Mouse (Mus musculus) heart, embryonic 11.5 days (tissue): ENCODE results near the gene Cyfip2. TPM values are rescaled to one million over a fixed set of nuclear protein-coding genes. Genes with fewer than 3 reads are reported as not detected.

Source experiments
- microRNA-seq: library from miRNA; unstranded; fragments of <30 nt; microRNA quantifications from one replicate; pipeline ENCODE4, GENCODE M21; 2016; ENCODE audit warnings: borderline number of aligned reads
- polyA plus RNA-seq: library from polyadenylated mRNA; unstranded; fragments of >200 nt; fragmentation: Nextera tagmentation; extraction: Ambion mirVana; gene quantifications from 2 replicates; pipeline ENCODE4 v1.2.1, GENCODE M21; 2014

Gene Cyfip2
- polyA plus RNA-seq, 1 experiment from 2014 or later = 5.7 TPM

Small RNA genes lying within 50 kb of the gene (microRNA-seq; reads per million reads assigned to microRNA genes)
- gene Mir7239 = not detected

Other genes with a start within 250 kb of the Cyfip2 start
- 12.2 and 18.2 TPM in 2 replicates for gene Nipal4, start 146.4 kb downstream of the Cyfip2 start, polyA plus RNA-seq
- gene Fndc9, start 77.3 kb downstream of the Cyfip2 start, polyA plus RNA-seq = not detected in 2 replicates
- 0.10 TPM in 1 of 2 replicates, not detected in the other for gene Itk, start 76.7 kb upstream of the Cyfip2 start, polyA plus RNA-seq
- gene Fam71b, start 83.7 kb upstream of the Cyfip2 start, polyA plus RNA-seq = 0.07 TPM in 1 of 2 replicates, not detected in the other
- 57.8 and 60.1 TPM in 2 replicates for gene Med7, start 124.1 kb upstream of the Cyfip2 start, polyA plus RNA-seq
- 0.31 and 0.33 TPM in 2 replicates for gene Havcr2, start 142.1 kb upstream of the Cyfip2 start, polyA plus RNA-seq
- gene Gm12169, start 211.4 kb upstream of the Cyfip2 start, polyA plus RNA-seq = not detected in 2 replicates